Mouse (Mus musculus): ENCODE measurements around the gene Nfkbiz. TPM values are rescaled to one million over a fixed set of nuclear protein-coding genes. Genes with fewer than 3 reads are reported as not detected.

Gene Nfkbiz
- polyA plus RNA-seq, 1 experiment: 26.6 TPM

Other genes with a start within 250 kb of the Nfkbiz start
- gene Nxpe3, start 56.4 kb upstream of the Nfkbiz start, polyA plus RNA-seq (2012; rRNA removed): 1.2 and 1.7 TPM in 2 replicates
- 0.82 and 1.4 TPM in 2 replicates for gene Cep97, start 96.0 kb upstream of the Nfkbiz start, polyA plus RNA-seq (2012; rRNA removed)
- gene Rpl24, start 127.4 kb upstream of the Nfkbiz start, polyA plus RNA-seq (2012; rRNA removed): 128 and 168 TPM in 2 replicates
- 1.8 and 3.3 TPM in 2 replicates for gene Zbtb11, start 135.0 kb upstream of the Nfkbiz start, polyA plus RNA-seq (2012; rRNA removed)
- gene Pcnp, start 190.8 kb upstream of the Nfkbiz start, polyA plus RNA-seq (2012; rRNA removed): 15.0 and 16.0 TPM in 2 replicates
- 2.1 and 2.4 TPM in 2 replicates for gene Trmt10c, start 198.9 kb upstream of the Nfkbiz start, polyA plus RNA-seq (2012; rRNA removed)
- gene Senp7, start 209.4 kb upstream of the Nfkbiz start, polyA plus RNA-seq (2012; rRNA removed): 1.3 and 3.3 TPM in 2 replicates